Mouse (Mus musculus): ENCODE data around the gene Nrxn1. TPM values are rescaled to one million over a fixed set of nuclear protein-coding genes. Genes with fewer than 3 reads are reported as not detected.

Gene Nrxn1
- polyA plus RNA-seq, 1 experiment = 0.05 TPM

- Histone ChIP-seq H3K4me2 (ENCODE audit: low read depth) (no peak overlapping the region), H3K4me3 (no peak overlapping the region), H3K79me2 (ENCODE audit: control insufficient read depth, insufficient read depth) (no peaks in the 10 kb centered on the region), H3K36me3 (ENCODE audit: control insufficient read depth, insufficient read depth) (no peaks in the 10 kb centered on the region), H3ac (ENCODE audit: control insufficient read depth, insufficient read length) (no peak overlapping the region), H3K27me3 (ENCODE audit: control insufficient read depth, insufficient read depth, insufficient read length) (no peaks in the 10 kb centered on the region)
- no peak for TF ChIP-seq POLR2A (IDR thresholded peaks at IDR 0.05; ENCODE audit: insufficient read length, low read depth)
- no peak for TF ChIP-seq MYOD1 (IDR thresholded peaks at IDR 0.05; ENCODE audit: control insufficient read depth in 1 of 3, insufficient read length in 2 of 3, low read depth in 2 of 3)
- no peak for TF ChIP-seq MYOG (IDR thresholded peaks at IDR 0.05; ENCODE audit: control insufficient read depth in 1 of 3, insufficient read depth in 1 of 3, insufficient read length in 2 of 3, low read depth in 2 of 3)
- TF ChIP-seq TCF12 (IDR thresholded peaks at IDR 0.05; ENCODE audit: insufficient read depth, poor library complexity, severe bottlenecking) = no peak
- no peak for TF ChIP-seq SRF (IDR thresholded peaks at IDR 0.05; ENCODE audit: control insufficient read depth, insufficient read length, low read depth)
- no peak for TF ChIP-seq REST (IDR thresholded peaks at IDR 0.05; ENCODE audit: insufficient read depth, insufficient read length)
- TF ChIP-seq MAX (IDR thresholded peaks at IDR 0.05; ENCODE audit: low read depth) = no peak
- no peak for TF ChIP-seq CEBPB (IDR thresholded peaks at IDR 0.05; ENCODE audit: insufficient read depth, poor library complexity, severe bottlenecking)
- no peak for TF ChIP-seq POLR2AphosphoS2 (IDR thresholded peaks at IDR 0.05; ENCODE audit: insufficient read length, low read depth)
- TF ChIP-seq E2F4 (IDR thresholded peaks at IDR 0.05; ENCODE audit: insufficient read depth) = no peak
- no peak for TF ChIP-seq TCF3 (IDR thresholded peaks at IDR 0.05; ENCODE audit: insufficient read length, low read depth)
- no peak for TF ChIP-seq USF1 (IDR thresholded peaks at IDR 0.05; ENCODE audit: low read depth)
These were observed 312.4 kb downstream of the Nrxn1 start for GRCm38 (mm10) chr17:90780481-90780880.

DNA sequence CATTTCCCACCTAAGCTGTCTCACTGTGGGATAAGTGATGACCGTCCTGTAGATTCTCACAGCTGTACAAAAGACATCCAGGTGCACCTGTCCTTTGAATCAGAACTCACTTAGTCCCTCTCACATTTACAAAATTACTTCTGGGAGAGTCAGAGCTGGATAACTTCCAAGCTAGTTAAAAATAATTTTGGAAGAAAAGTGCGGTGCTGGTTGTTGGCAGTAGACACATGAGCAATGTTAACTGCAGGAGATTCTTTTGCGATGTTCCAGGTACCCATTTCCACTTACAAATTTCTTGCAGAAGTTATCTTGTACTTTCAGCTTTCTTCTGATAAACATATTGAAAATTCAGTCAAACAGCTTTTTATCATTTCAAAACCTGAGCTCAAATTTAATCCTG, 317.5 kb downstream of the Nrxn1 start:
- Histone ChIP-seq H3K36me3 (ENCODE audit: control insufficient read depth, insufficient read depth) (no peaks in the 10 kb centered on the region), H3K27me3 (ENCODE audit: control insufficient read depth, insufficient read depth, insufficient read length) (no peaks in the 10 kb centered on the region), H3K4me3 (no peak overlapping the region), H3K79me2 (ENCODE audit: control insufficient read depth, insufficient read depth) (no peaks in the 10 kb centered on the region), H3ac (ENCODE audit: control insufficient read depth, insufficient read length) (no peak overlapping the region), H3K4me2 (ENCODE audit: low read depth) (no peak overlapping the region)
- TF ChIP-seq TCF3 (IDR thresholded peaks at IDR 0.05; ENCODE audit: insufficient read length, low read depth) = no peak
- TF ChIP-seq CEBPB (IDR thresholded peaks at IDR 0.05; ENCODE audit: insufficient read depth, poor library complexity, severe bottlenecking) = no peak
- no peak for TF ChIP-seq MYOD1 (IDR thresholded peaks at IDR 0.05; ENCODE audit: control insufficient read depth in 1 of 3, insufficient read length in 2 of 3, low read depth in 2 of 3)
- no peak for TF ChIP-seq SRF (IDR thresholded peaks at IDR 0.05; ENCODE audit: control insufficient read depth, insufficient read length, low read depth)
- no peak for TF ChIP-seq POLR2A (IDR thresholded peaks at IDR 0.05; ENCODE audit: insufficient read length, low read depth)
- TF ChIP-seq USF1 (IDR thresholded peaks at IDR 0.05; ENCODE audit: low read depth) = no peak
- no peak for TF ChIP-seq MAX (IDR thresholded peaks at IDR 0.05; ENCODE audit: low read depth)
- TF ChIP-seq TCF12 (IDR thresholded peaks at IDR 0.05; ENCODE audit: insufficient read depth, poor library complexity, severe bottlenecking) = no peak
- TF ChIP-seq POLR2AphosphoS2 (IDR thresholded peaks at IDR 0.05; ENCODE audit: insufficient read length, low read depth) = no peak
- TF ChIP-seq MYOG (IDR thresholded peaks at IDR 0.05; ENCODE audit: control insufficient read depth in 1 of 3, insufficient read depth in 1 of 3, insufficient read length in 2 of 3, low read depth in 2 of 3) = no peak
- TF ChIP-seq REST (IDR thresholded peaks at IDR 0.05; ENCODE audit: insufficient read depth, insufficient read length) = no peak
- TF ChIP-seq E2F4 (IDR thresholded peaks at IDR 0.05; ENCODE audit: insufficient read depth) = no peak

GRCm38 (mm10) chr17:90773233-90773632, 319.6 kb downstream of the Nrxn1 start:
- no peaks in the 10 kb centered on the region for H3K36me3 ChIP-seq (ENCODE audit: control insufficient read depth, insufficient read depth)
- TF ChIP-seq TCF12 (IDR thresholded peaks at IDR 0.05; ENCODE audit: insufficient read depth, poor library complexity, severe bottlenecking) (no peak), TCF3 (IDR thresholded peaks at IDR 0.05; ENCODE audit: insufficient read length, low read depth) (no peak), E2F4 (IDR thresholded peaks at IDR 0.05; ENCODE audit: insufficient read depth) (no peak), MYOD1 (IDR thresholded peaks at IDR 0.05; ENCODE audit: control insufficient read depth in 1 of 3, insufficient read length in 2 of 3, low read depth in 2 of 3) (no peak), POLR2A (IDR thresholded peaks at IDR 0.05; ENCODE audit: insufficient read length, low read depth) (no peak), POLR2AphosphoS2 (IDR thresholded peaks at IDR 0.05; ENCODE audit: insufficient read length, low read depth) (no peak), REST (IDR thresholded peaks at IDR 0.05; ENCODE audit: insufficient read depth, insufficient read length) (no peak), MYOG (IDR thresholded peaks at IDR 0.05; ENCODE audit: control insufficient read depth in 1 of 3, insufficient read depth in 1 of 3, insufficient read length in 2 of 3, low read depth in 2 of 3) (no peak), USF1 (IDR thresholded peaks at IDR 0.05; ENCODE audit: low read depth) (no peak), SRF (IDR thresholded peaks at IDR 0.05; ENCODE audit: control insufficient read depth, insufficient read length, low read depth) (no peak), MAX (IDR thresholded peaks at IDR 0.05; ENCODE audit: low read depth) (no peak), CEBPB (IDR thresholded peaks at IDR 0.05; ENCODE audit: insufficient read depth, poor library complexity, severe bottlenecking) (no peak)
- H3K4me2 ChIP-seq (ENCODE audit: low read depth) = no peak overlapping the region

DNA sequence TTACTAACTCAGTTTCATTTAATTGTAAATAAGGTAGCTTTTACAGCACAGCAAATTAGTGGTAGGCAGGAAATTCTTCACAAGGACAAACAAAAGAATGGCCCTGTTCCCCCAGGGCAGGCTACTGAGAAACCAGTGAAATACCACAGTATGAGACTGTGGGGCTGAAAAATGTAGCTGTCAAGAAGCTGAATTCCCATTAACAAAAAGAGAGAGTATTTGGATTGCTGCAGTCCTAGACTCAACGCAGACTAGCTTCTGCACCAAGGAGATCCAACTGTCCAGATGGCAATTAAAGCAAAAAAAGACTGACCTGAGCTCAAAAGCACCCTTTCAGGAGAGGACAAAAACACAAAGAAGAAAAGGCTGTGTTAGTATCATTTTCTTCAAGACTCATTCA, 324.7 kb downstream of the Nrxn1 start:
- Histone ChIP-seq H3K36me3 (ENCODE audit: control insufficient read depth, insufficient read depth) (no peaks in the 10 kb centered on the region), H3K79me2 (ENCODE audit: control insufficient read depth, insufficient read depth) (no peaks in the 10 kb centered on the region), H3K4me3 (no peak overlapping the region), H3ac (ENCODE audit: control insufficient read depth, insufficient read length) (no peak overlapping the region), H3K4me2 (ENCODE audit: low read depth) (no peak overlapping the region), H3K27me3 (ENCODE audit: control insufficient read depth, insufficient read depth, insufficient read length) (no peaks in the 10 kb centered on the region)
- TF ChIP-seq MYOG (IDR thresholded peaks at IDR 0.05; ENCODE audit: control insufficient read depth in 1 of 3, insufficient read depth in 1 of 3, insufficient read length in 2 of 3, low read depth in 2 of 3) (no peak), E2F4 (IDR thresholded peaks at IDR 0.05; ENCODE audit: insufficient read depth) (no peak), USF1 (IDR thresholded peaks at IDR 0.05; ENCODE audit: low read depth) (no peak), REST (IDR thresholded peaks at IDR 0.05; ENCODE audit: insufficient read depth, insufficient read length) (no peak)

More at GRCm38 (mm10) chr17:90773233-90773632, 319.6 kb downstream of the Nrxn1 start:
- Histone ChIP-seq H3K27me3 (ENCODE audit: control insufficient read depth, insufficient read depth, insufficient read length) (no peaks in the 10 kb centered on the region), H3K79me2 (ENCODE audit: control insufficient read depth, insufficient read depth) (no peaks in the 10 kb centered on the region), H3K4me3 (no peak overlapping the region), H3ac (ENCODE audit: control insufficient read depth, insufficient read length) (no peak overlapping the region)

GRCm38 (mm10) chr17:90727124-90727523, 365.7 kb downstream of the Nrxn1 start:
- TF ChIP-seq REST (IDR thresholded peaks at IDR 0.05; ENCODE audit: insufficient read depth, insufficient read length) = no peak
- no peak for TF ChIP-seq MYOD1 (IDR thresholded peaks at IDR 0.05; ENCODE audit: control insufficient read depth in 1 of 3, insufficient read length in 2 of 3, low read depth in 2 of 3)
- TF ChIP-seq TCF3 (IDR thresholded peaks at IDR 0.05; ENCODE audit: insufficient read length, low read depth) = no peak
- TF ChIP-seq POLR2AphosphoS2 (IDR thresholded peaks at IDR 0.05; ENCODE audit: insufficient read length, low read depth) = no peak
- no peak for TF ChIP-seq MAX (IDR thresholded peaks at IDR 0.05; ENCODE audit: low read depth)
- no peak for TF ChIP-seq CEBPB (IDR thresholded peaks at IDR 0.05; ENCODE audit: insufficient read depth, poor library complexity, severe bottlenecking)

More at GRCm38 (mm10) chr17:90727124-90727523, 365.7 kb downstream of the Nrxn1 start:
- no peak overlapping the region for H3K4me2 ChIP-seq (ENCODE audit: low read depth)
- H3K36me3 ChIP-seq (ENCODE audit: control insufficient read depth, insufficient read depth) = no peaks in the 10 kb centered on the region
- no peak overlapping the region for H3ac ChIP-seq (ENCODE audit: control insufficient read depth, insufficient read length)
- H3K27me3 ChIP-seq (ENCODE audit: control insufficient read depth, insufficient read depth, insufficient read length) = no peaks in the 10 kb centered on the region
- H3K79me2 ChIP-seq (ENCODE audit: control insufficient read depth, insufficient read depth) = no peaks in the 10 kb centered on the region
- H3K4me3 ChIP-seq = no peak overlapping the region
